Mouse (Mus musculus): ENCODE data around the gene Olfr453. TPM values are rescaled to one million over a fixed set of nuclear protein-coding genes. Genes with fewer than 3 reads are reported as not detected.

Olfr453 gene
- polyA plus RNA-seq, 1 experiment = not detected

DNA sequence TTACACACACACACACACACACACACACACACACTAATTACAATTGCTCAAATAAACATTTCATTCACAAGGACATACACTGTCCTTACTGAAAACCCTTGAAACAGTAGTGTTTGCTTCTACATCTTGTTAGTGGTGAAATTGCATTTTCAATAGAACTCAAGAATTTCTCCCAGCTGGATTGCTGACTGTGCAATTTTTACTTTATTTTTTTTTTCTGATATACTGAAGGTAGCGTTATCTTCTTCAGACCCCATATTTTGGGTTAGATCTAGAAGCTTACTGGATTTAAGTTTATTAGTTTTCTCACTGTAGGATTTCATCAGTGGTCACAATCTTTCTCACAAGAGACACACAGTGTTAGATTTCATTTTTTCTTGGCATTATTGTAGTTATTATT lies 37.9 kb downstream of the Olfr453 start:
- no peaks in the 10 kb centered on the region for H3K4me1 ChIP-seq (ENCODE audit: control insufficient read depth, insufficient read depth, low read length)
- TF ChIP-seq POLR2A (IDR thresholded peaks at IDR 0.05; ENCODE audit: borderline replicate concordance, low read depth, low read length) (no peak), CTCF (IDR thresholded peaks at IDR 0.05; ENCODE audit: low read depth, low read length) (no peak)
- H3K27ac ChIP-seq (ENCODE audit: insufficient read depth, low read depth, low read length) = no peak overlapping the region
- no peak overlapping the region for H3K4me3 ChIP-seq (ENCODE audit: insufficient read depth, low read length)

DNA sequence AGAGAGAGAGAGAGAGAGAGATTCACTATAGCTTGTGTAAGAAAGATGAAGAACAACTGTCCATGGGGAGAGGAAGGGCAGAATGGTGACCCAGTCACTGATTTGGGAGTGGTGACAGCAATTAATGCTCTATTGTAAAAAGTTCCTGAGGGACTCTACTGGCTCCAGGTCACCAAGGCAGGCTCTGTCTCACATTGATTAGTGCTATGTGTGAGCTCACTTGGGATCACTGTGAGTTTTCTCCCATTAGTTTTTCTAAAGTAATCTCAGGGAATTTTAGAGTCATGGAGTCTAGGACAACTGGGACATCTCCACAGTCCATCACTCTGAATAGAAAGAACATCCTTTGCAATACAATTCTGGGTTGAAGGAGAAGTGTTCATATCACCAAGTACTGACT lies 45.6 kb downstream of the Olfr453 start, which contains the start of gene Olfr452:
Olfr452 (plus strand) TSS at position 301 of the 400 bp plus-strand sequence.
- no peak within 1 kb of the TSS for H3K4me3 ChIP-seq (ENCODE audit: insufficient read depth, low read length)
- TF ChIP-seq POLR2A (IDR thresholded peaks at IDR 0.05; ENCODE audit: borderline replicate concordance, low read depth, low read length) (no peak), CTCF (IDR thresholded peaks at IDR 0.05; ENCODE audit: low read depth, low read length) (no peak)

GRCm38 (mm10) chr6:42790247-42790948 lies 51.2 kb downstream of the Olfr453 start:
- no peak for TF ChIP-seq POLR2A (IDR thresholded peaks at IDR 0.05; ENCODE audit: borderline replicate concordance, low read depth, low read length)
- no peak for TF ChIP-seq CTCF (IDR thresholded peaks at IDR 0.05; ENCODE audit: low read depth, low read length)
- no peak overlapping the region for H3K4me3 ChIP-seq (ENCODE audit: insufficient read depth, low read length)

More for the DNA sequence above, 45.6 kb downstream of the Olfr453 start, which contains the start of gene Olfr452:
- Histone ChIP-seq H3K27ac (ENCODE audit: insufficient read depth, low read depth, low read length) (no peak within 1 kb of the TSS), H3K4me1 (ENCODE audit: control insufficient read depth, insufficient read depth, low read length) (no peaks in the 10 kb centered on the region)

DNA sequence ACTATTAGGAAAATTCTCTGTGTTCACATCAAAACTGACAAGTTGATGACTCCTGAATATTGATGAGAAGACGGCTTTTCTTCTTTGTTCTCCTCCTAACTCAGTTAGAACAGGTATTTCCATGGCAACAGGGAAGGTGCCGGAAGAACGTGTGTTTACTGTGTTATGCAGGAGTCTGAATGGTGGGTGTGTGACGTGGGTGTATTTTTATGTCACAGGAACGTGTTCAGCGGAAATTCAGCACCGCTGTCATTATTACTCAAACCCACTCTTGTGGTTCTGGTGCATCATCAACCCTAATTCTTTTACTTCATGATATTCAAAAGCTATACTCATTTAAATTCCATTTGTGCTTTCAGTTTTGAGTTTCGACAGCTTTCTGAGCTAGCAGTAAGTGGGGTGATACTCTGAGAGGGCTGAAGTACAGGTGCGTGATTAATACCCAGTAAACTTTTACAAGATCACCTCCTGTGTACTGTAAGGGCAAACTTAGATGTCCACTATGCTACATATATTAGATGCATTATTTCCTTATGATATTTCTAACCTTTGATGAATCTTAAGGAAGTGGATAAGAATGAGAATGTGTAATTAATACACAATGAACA lies 51.9 kb downstream of the Olfr453 start:
- no peaks in the 10 kb centered on the region for H3K4me1 ChIP-seq (ENCODE audit: control insufficient read depth, insufficient read depth, low read length)
- H3K27ac ChIP-seq (ENCODE audit: insufficient read depth, low read depth, low read length) = no peak overlapping the region
- no peak for TF ChIP-seq POLR2A (IDR thresholded peaks at IDR 0.05; ENCODE audit: borderline replicate concordance, low read depth, low read length)
- no peak for TF ChIP-seq CTCF (IDR thresholded peaks at IDR 0.05; ENCODE audit: low read depth, low read length)
- H3K4me3 ChIP-seq (ENCODE audit: insufficient read depth, low read length) = no peak overlapping the region

More at GRCm38 (mm10) chr6:42790247-42790948, 51.2 kb downstream of the Olfr453 start:
- H3K4me1 ChIP-seq (ENCODE audit: control insufficient read depth, insufficient read depth, low read length) = no peaks in the 10 kb centered on the region
- H3K27ac ChIP-seq (ENCODE audit: insufficient read depth, low read depth, low read length) = no peak overlapping the region

DNA sequence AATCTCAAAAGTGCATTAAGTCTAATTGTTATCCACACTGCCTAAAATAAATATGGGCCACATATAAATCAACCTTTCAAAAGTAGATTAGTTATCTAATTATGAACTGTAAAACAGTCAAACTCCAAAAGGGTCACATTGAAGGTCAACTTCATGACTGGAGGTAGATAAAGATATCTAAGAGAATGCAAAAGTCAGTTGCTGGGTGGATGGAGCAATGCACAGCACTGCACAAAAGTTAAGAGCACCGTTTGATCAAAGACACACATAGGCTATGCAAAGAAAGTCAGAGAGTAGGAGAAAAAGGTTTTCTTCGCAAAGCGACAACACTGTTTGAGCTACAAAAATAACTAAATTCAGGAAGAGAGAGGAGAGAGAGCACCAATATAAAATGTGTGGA lies 55.8 kb downstream of the Olfr453 start:
- TF ChIP-seq POLR2A (IDR thresholded peaks at IDR 0.05; ENCODE audit: borderline replicate concordance, low read depth, low read length) (no peak), CTCF (IDR thresholded peaks at IDR 0.05; ENCODE audit: low read depth, low read length) (no peak)
- no peak overlapping the region for H3K27ac ChIP-seq (ENCODE audit: insufficient read depth, low read depth, low read length)

More for the DNA sequence above, 55.8 kb downstream of the Olfr453 start:
- H3K4me3 ChIP-seq (ENCODE audit: insufficient read depth, low read length) = no peak overlapping the region
- no peaks in the 10 kb centered on the region for H3K4me1 ChIP-seq (ENCODE audit: control insufficient read depth, insufficient read depth, low read length)

Other genes with a start within 250 kb of the Olfr453 start
- gene Olfr455, start 191.8 kb upstream of the Olfr453 start, polyA plus RNA-seq (2012; ENCODE audit: insufficient read depth, insufficient read length, missing spikeins) = not detected in 2 replicates
- gene Tcaf3, start 141.7 kb upstream of the Olfr453 start, polyA plus RNA-seq (2012; ENCODE audit: insufficient read depth, insufficient read length, missing spikeins) = not detected in 2 replicates
- not detected in 2 replicates for gene Tcaf2, start 94.1 kb upstream of the Olfr453 start, polyA plus RNA-seq (2012; ENCODE audit: insufficient read depth, insufficient read length, missing spikeins)
- gene Tcaf1, start 29.3 kb upstream of the Olfr453 start, polyA plus RNA-seq (2012; ENCODE audit: insufficient read depth, insufficient read length, missing spikeins) = 1.4 and 1.8 TPM in 2 replicates
- gene Olfr38, start 17.0 kb downstream of the Olfr453 start, polyA plus RNA-seq (2012; ENCODE audit: insufficient read depth, insufficient read length, missing spikeins) = not detected in 2 replicates
- not detected in 2 replicates for gene Olfr452, start 45.7 kb downstream of the Olfr453 start, polyA plus RNA-seq (2012; ENCODE audit: insufficient read depth, insufficient read length, missing spikeins)
- not detected in 2 replicates for gene Olfr450, start 72.6 kb downstream of the Olfr453 start, polyA plus RNA-seq (2012; ENCODE audit: insufficient read depth, insufficient read length, missing spikeins)
- gene Olfr449, start 95.0 kb downstream of the Olfr453 start, polyA plus RNA-seq (2012; ENCODE audit: insufficient read depth, insufficient read length, missing spikeins) = not detected in 2 replicates
- gene Olfr448, start 151.1 kb downstream of the Olfr453 start, polyA plus RNA-seq (2012; ENCODE audit: insufficient read depth, insufficient read length, missing spikeins) = not detected in 2 replicates
- not detected in 2 replicates for gene Olfr447, start 169.5 kb downstream of the Olfr453 start, polyA plus RNA-seq (2012; ENCODE audit: insufficient read depth, insufficient read length, missing spikeins)
- not detected in 2 replicates for gene Olfr446, start 182.0 kb downstream of the Olfr453 start, polyA plus RNA-seq (2012; ENCODE audit: insufficient read depth, insufficient read length, missing spikeins)
- not detected in 2 replicates for gene Olfr444, start 209.7 kb downstream of the Olfr453 start, polyA plus RNA-seq (2012; ENCODE audit: insufficient read depth, insufficient read length, missing spikeins)